Mouse (Mus musculus): Measurements from ENCODE around the gene Plscr2.

DNA sequence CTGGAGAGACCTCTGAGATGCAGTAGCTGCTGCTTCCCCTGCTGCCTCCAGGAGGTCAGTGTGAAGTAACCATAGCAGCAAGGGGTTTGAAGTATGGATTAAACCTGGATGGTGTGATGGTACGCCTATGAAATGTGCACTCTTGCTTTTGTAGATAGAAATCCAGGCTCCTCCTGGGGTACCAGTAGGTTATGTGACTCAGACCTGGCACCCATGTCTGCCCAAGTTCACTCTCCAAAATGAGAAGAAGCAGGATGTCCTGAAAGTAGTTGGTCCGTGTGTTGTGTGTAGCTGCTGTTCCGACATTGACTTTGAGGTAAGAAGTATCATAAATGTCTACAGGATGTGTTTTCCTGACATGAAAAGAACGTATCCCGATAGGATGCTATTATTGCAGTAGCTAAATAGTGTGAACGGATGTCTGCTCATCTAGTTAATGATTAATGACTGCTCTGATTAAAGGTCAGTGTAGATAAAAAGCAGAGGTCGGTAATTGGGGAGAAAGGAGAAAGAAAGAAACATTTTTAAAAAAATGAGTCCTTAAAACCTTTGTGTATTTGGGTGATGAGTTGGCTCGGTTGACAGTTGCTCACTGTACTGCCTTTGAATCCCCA, 8.7 kb upstream of the Plscr2 start:
- TF ChIP-seq CTCF (IDR thresholded peaks at IDR 0.05; ENCODE audit: insufficient read depth, low read length), result no peak
- TF ChIP-seq POLR2A (IDR thresholded peaks at IDR 0.05; ENCODE audit: borderline replicate concordance, extremely low read depth, low read depth, low read length), result no peak

All from lung, adult 2 months (tissue).